Mouse (Mus musculus) stomach, embryonic 16.5 days (tissue): ENCODE measurements at regions not wholly inside any gene's neighbourhood (a gene's known extent, or its start where the extent isn't known, plus 50 kb on each side); places are given as distances from the start of the nearest gene placed in this dataset.

Source experiments
- ATAC-seq: fragments of 200-750 bp; cut with Nextera tagmentation; 2 replicates; pipeline ENCODE4 v1.8.0; 2017; ENCODE audit warnings: moderate number of reproducible peaks, moderate TSS enrichment; ENCODE audit not compliant: insufficient read depth, low FRiP score
- H3K27ac ChIP-seq: fragments of 300-500 bp; sonication (generic); 2 replicates; pipeline ENCODE4 v1.5.1; 2014; ENCODE audit warnings: low read length
- H3K27me3 ChIP-seq: fragments of 300-500 bp; sonication (generic); 2 replicates; pipeline ENCODE4 v1.6.1; 2014; ENCODE audit warnings: low read length, control low read depth, mixed read lengths; ENCODE audit not compliant: control insufficient read depth, insufficient read depth
- H3K36me3 ChIP-seq: fragments of 300-500 bp; sonication (generic); 2 replicates; pipeline ENCODE4 v1.6.1; 2014; ENCODE audit warnings: low read length; ENCODE audit not compliant: control insufficient read depth, insufficient read depth
- H3K4me1 ChIP-seq: fragments of 300-500 bp; sonication (generic); 2 replicates; pipeline ENCODE4 v1.6.1; 2014; ENCODE audit warnings: low read length, control low read depth, mixed read lengths; ENCODE audit not compliant: control insufficient read depth, insufficient read depth
- H3K4me2 ChIP-seq: fragments of 300-500 bp; sonication (generic); 2 replicates; pipeline ENCODE4 v1.6.1; 2014; ENCODE audit warnings: low read depth, low read length, mixed read lengths
- H3K4me3 ChIP-seq: fragments of 300-500 bp; sonication (generic); replicated peaks from 2 replicates; pipeline ENCODE4 v1.5.1; 2014; ENCODE audit warnings: mild to moderate bottlenecking, low read length
- H3K9ac ChIP-seq: fragments of 300-500 bp; sonication (generic); 2 replicates; pipeline ENCODE4 v1.6.1; 2014; ENCODE audit warnings: low read length
- H3K9me3 ChIP-seq: fragments of 300-500 bp; sonication (generic); replicated peaks from 2 replicates; pipeline ENCODE4 v1.6.1; 2016; ENCODE audit warnings: low read length, control low read depth; ENCODE audit not compliant: control insufficient read depth
- WGBS: fragments of 180-500 bp; shearing (Covaris S2); extraction: QIAGEN DNeasy Blood & Tissue Kit; methylation state at CpG from one replicate; pipeline ENCODE4 v1.1.7; 2014; 5-methylcytosine and 5-hydroxymethylcytosine counted together

DNA sequence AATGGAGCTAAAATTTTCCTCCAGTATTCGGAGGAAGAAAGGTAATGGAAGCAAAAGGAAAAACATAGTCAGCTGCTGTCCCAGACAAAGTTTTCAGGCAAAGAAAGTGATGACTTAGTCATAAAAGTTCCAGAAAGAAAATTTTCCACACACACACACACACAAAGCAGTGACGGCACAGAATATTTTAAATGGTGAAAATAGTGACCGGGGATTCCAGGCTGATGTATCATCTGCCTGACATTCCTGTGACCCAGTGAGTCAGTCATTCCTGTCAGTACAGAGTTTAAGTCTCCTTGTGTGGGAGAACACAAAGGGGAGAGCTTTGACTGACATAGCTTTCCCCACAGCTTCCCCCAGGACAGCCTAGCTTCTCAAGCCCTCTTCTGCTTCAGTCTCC is 107.9 kb downstream of the Atp6ap1l start:
- no peak for ATAC-seq
- 74% methylated on average over 3 of the region's 3 CpGs for WGBS
- Histone ChIP-seq H3K36me3 (no peaks in the 10 kb centered on the region), H3K4me1 (peaks cover 8% of the 10 kb centered on the region; the same call in 1 of the 2 replicates), H3K9ac (no peak overlapping the region), H3K27me3 (no peaks in the 10 kb centered on the region), H3K27ac (no peak overlapping the region), H3K4me3 (no peak overlapping the region), H3K4me2 (no peak overlapping the region), H3K9me3 (no peaks in the 10 kb centered on the region)

DNA sequence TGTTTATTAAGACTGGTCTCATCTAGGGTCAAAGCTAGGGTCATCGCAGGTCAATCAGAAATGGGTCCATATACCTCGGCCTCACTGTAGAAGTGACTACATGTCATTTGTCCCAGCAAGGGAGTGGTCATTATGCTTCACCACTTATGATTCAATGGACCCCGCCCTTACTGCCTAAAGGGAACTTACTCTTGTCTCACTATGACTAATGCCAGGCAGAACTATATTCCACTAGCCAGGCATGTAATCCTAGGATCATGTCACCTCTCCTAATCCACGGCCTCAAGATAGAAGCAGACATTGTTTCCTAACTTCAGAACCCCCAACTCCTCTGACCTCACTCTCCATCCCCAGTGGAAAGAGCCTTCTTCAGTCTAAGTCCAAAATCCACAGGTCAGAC is 108.3 kb downstream of the Atp6ap1l start:
- no peak for ATAC-seq
- no peak overlapping the region for H3K4me3 ChIP-seq
- peaks cover 8% of the 10 kb centered on the region; the same call in 1 of the 2 replicates for H3K4me1 ChIP-seq
- 90% methylated on average over 4 of the region's 4 CpGs for WGBS
- H3K9me3 ChIP-seq, result no peaks in the 10 kb centered on the region
- H3K27ac ChIP-seq, result no peak overlapping the region
- no peak overlapping the region for H3K9ac ChIP-seq
- H3K36me3 ChIP-seq, result no peaks in the 10 kb centered on the region
- no peak overlapping the region for H3K4me2 ChIP-seq
- no peaks in the 10 kb centered on the region for H3K27me3 ChIP-seq

DNA sequence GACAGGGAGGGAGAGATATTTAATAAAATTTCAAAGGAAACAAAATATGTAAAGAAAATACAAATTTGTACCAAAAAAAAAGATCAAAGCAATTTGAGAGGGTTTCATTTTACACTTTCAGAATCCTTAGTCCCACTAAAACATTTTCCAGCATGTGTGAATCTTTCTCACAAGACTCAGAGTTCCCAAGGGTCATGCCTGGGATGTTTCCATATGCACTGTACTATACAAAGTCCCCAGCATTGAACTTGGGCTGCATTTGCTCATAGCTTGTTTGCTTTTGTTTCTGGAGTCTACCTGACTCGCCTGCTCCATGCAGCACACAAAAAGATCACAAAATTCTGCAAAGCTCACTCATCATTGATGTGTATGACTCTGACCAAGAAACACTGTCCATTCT is 122.7 kb downstream of the Atp6ap1l start:
- no peaks in the 10 kb centered on the region for H3K9me3 ChIP-seq
- H3K9ac ChIP-seq, result no peak overlapping the region
- ATAC-seq, result no peak
- 86% methylated on average over 1 of the region's 1 CpGs for WGBS
- H3K27ac ChIP-seq, result no peak overlapping the region
- no peaks in the 10 kb centered on the region for H3K27me3 ChIP-seq
- no peak overlapping the region for H3K4me3 ChIP-seq
- H3K4me1 ChIP-seq, result no peaks in the 10 kb centered on the region
- H3K36me3 ChIP-seq, result no peaks in the 10 kb centered on the region
- H3K4me2 ChIP-seq, result no peak overlapping the region

DNA sequence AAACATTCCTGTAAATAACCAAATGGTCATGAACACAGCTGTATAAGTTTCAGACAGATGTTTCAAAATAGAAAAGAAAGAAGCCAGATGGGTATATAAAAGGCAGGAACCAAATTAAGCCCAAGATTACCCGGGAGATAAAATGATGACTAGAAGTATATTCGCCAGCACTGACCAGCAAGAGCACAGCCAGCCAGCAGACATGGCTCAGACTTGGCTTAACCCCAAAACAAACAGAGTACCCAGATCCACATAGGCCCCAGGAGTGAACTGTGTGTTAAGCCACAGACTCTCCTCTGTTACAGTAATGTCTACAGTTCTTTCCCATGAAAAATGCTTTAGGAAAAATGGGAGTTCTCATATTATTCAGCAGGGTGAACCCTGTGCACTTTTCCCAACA is 123.2 kb downstream of the Atp6ap1l start:
- Histone ChIP-seq H3K36me3 (no peaks in the 10 kb centered on the region), H3K27ac (no peak overlapping the region), H3K9ac (no peak overlapping the region), H3K27me3 (no peaks in the 10 kb centered on the region), H3K4me2 (no peak overlapping the region), H3K4me3 (no peak overlapping the region), H3K4me1 (no peaks in the 10 kb centered on the region), H3K9me3 (no peaks in the 10 kb centered on the region)
- no peak for ATAC-seq
- 50% methylated on average over 2 of the region's 2 CpGs for WGBS

DNA sequence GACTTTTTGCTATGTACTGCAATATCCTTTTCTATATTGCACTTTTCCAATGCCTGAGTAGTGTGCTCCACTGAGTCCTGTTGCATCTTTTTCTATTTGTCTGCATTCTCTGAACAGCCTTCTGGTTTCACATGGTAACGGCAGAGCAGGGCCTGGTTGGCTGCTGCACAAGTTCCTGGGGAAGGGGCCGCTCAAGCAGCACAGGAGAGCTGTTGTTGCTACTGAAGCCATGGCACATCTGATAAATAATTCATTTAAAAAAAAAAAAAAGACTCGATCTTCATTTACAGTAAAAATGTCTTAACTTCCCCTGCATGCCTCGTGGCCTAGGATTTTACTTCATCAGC is 127.2 kb downstream of the Atp6ap1l start:
- Histone ChIP-seq H3K9ac (no peak overlapping the region), H3K36me3 (no peaks in the 10 kb centered on the region), H3K4me3 (no peak overlapping the region), H3K9me3 (no peaks in the 10 kb centered on the region), H3K27me3 (no peaks in the 10 kb centered on the region), H3K27ac (no peak overlapping the region), H3K4me1 (no peaks in the 10 kb centered on the region), H3K4me2 (no peak overlapping the region)
- ATAC-seq, result no peak
- WGBS, result 61% methylated on average over 4 of the region's 4 CpGs

DNA sequence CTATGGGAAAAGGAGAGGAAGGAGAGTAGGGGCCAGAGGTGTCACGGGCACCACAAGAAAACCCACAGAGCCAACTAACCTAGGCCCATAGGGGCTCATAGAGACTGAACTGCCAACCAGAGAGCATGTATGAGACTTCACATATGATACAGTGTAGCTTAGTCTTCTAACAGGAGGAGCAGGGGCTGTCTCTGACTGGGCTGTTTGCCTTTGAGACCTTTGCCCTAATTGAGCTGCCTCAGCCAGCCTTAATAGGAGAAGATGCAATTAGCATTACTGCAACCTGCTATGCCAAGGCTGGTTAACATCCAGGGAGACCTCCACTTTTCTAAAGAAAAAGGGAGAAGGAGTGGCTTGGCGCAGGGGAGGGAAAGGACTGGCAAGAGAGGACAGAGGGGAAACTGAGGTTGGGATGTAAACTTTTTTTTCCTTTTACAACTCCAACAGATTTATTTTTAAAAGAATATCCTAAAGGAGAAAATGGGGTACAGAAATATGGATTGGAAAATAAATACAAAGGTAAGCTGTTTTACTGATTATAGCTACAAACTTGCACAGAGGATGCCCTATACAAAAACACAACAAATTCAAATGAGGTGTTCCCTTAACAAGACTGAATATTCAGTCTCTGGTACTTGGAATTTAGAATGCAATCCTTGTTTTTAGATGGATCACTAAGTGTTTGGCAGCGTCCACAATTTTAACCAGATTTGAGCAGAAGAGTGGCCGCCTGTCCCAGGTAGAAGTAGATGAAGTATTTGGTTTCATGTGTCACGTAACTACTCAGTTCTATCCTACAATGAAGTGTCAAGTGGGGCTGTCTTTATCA is 127.8 kb downstream of the Atp6ap1l start:
- 89% methylated on average over 5 of the region's 5 CpGs for WGBS
- Histone ChIP-seq H3K4me2 (no peak overlapping the region), H3K36me3 (no peaks in the 10 kb centered on the region), H3K4me3 (no peak overlapping the region), H3K27ac (no peak overlapping the region), H3K9ac (no peak overlapping the region), H3K9me3 (no peaks in the 10 kb centered on the region), H3K4me1 (no peaks in the 10 kb centered on the region), H3K27me3 (no peaks in the 10 kb centered on the region)
- no peak for ATAC-seq

DNA sequence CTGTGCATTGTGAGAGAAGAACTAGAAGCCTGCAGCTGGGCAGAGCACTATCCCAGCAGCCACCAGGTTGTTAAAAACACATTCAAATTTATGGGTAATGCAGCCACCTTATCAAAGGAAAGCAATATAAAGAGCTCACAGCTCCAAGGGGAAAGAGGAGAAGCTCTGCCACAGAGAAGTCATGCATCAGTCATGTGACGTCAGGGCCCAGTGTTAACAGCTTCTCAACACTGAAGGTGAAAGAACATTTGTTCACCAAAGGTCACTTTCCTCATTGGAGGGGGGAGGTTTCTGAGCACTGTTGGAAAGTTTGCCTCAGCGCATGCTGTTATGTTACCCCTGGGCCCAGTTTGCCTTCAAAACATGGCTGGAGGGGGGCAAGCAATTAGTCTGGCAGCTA is 143.0 kb downstream of the Atp6ap1l start:
- H3K4me2 ChIP-seq, result no peak overlapping the region
- ATAC-seq, result no peak
- 68% methylated on average over 2 of the region's 2 CpGs for WGBS
- H3K9me3 ChIP-seq, result no peaks in the 10 kb centered on the region
- no peaks in the 10 kb centered on the region for H3K36me3 ChIP-seq
- H3K4me1 ChIP-seq, result no peaks in the 10 kb centered on the region
- no peak overlapping the region for H3K9ac ChIP-seq
- no peaks in the 10 kb centered on the region for H3K27me3 ChIP-seq
- no peak overlapping the region for H3K27ac ChIP-seq
- H3K4me3 ChIP-seq, result no peak overlapping the region

DNA sequence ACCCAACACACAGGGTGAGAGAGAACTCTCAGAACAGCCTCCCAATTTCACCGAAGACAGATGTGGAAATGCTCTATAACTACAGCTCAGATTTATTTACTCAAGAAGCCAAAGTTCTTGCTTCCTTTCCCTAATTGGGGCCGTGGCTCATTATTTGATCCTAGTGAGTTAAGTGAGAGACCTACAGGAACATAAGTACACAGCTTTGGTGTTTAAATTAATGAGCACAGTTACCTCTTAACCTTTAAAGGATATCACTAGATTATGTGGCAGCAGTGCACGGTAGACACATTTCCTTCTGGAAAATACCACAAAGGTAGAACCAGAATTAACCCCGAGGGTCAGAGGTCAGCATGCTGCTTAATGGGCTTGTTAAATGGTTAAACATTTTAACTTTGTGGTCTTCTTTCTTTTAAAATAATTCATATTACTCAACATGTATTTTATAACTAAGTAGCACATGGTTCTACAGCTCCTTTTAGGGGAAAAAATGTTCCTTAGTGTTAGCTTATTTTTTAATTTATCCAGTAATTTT is 144.6 kb downstream of the Atp6ap1l start:
- no peak overlapping the region for H3K4me2 ChIP-seq
- no peaks in the 10 kb centered on the region for H3K4me1 ChIP-seq
- H3K27me3 ChIP-seq, result no peaks in the 10 kb centered on the region
- H3K36me3 ChIP-seq, result no peaks in the 10 kb centered on the region
- ATAC-seq, result no peak
- H3K4me3 ChIP-seq, result no peak overlapping the region
- H3K27ac ChIP-seq, result no peak overlapping the region
- H3K9me3 ChIP-seq, result no peaks in the 10 kb centered on the region
- 44% methylated on average over 4 of the region's 4 CpGs for WGBS
- no peak overlapping the region for H3K9ac ChIP-seq

DNA sequence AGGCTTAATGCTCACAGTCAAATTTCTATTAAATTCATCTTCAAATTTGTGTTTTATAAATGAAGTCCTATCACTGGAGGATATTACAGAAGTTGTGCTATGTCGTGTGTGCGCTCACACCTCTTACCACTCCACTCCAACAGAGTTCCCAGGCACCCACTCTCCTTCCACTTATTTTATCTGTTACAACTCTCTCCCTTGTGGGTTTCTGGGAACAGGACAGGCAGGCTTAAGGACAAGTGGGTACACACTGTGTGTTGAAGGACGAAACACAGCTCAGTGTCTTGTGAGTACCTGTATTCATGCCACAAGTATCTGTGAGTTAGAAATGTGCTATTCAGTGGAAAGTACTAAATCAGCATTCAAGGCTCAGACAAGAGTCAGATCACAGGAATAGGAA is 150.7 kb downstream of the Atp6ap1l start:
- Histone ChIP-seq H3K36me3 (no peaks in the 10 kb centered on the region), H3K27me3 (no peaks in the 10 kb centered on the region), H3K9me3 (no peaks in the 10 kb centered on the region), H3K27ac (no peak overlapping the region), H3K4me1 (no peaks in the 10 kb centered on the region), H3K4me2 (no peak overlapping the region), H3K4me3 (no peak overlapping the region), H3K9ac (no peak overlapping the region)
- ATAC-seq, result no peak
- 89% methylated on average over 3 of the region's 3 CpGs for WGBS
